Mouse (Mus musculus) layer of hippocampus, adult 9-11 months (tissue): Measurements from ENCODE around the gene Zfyve19.

Experiments used
- DNase-seq: peaks from one replicate; pipeline ENCODE4 v3.0.0; 2022

The Zfyve19 gene

GRCm38 (mm10) chr2:119208344-119209175 lies at the start of gene Zfyve19, which contains the start of gene Dnajc17:
Gene Zfyve19, plus strand, starts transcription at chr2:119208617.
Gene Dnajc17, minus strand, starts transcription at chr2:119208795.
- peak; percentile 98 for DNase-seq

GRCm38 (mm10) chr2:119161247-119161646 lies 47.2 kb upstream of the Zfyve19 start:
- DNase-seq, result no peak

GRCm38 (mm10) chr2:119163135-119163534 lies 45.3 kb upstream of the Zfyve19 start:
- DNase-seq, result no peak

- no peak for DNase-seq
These were observed 44.4 kb upstream of the Zfyve19 start for GRCm38 (mm10) chr2:119163999-119164398.

- DNase-seq, result no peak
These were observed 43.0 kb upstream of the Zfyve19 start for GRCm38 (mm10) chr2:119165401-119165800.

GRCm38 (mm10) chr2:119166901-119167865 lies 41.2 kb upstream of the Zfyve19 start, which contains the start of gene Gchfr:
Gene Gchfr, plus strand, starts transcription at chr2:119167773.
- DNase-seq, result no peak

- DNase-seq, result no peak
These were observed 40.6 kb upstream of the Zfyve19 start for GRCm38 (mm10) chr2:119167866-119168256.

- no peak for DNase-seq
These were observed 38.1 kb upstream of the Zfyve19 start for GRCm38 (mm10) chr2:119170282-119170681.

- no peak for DNase-seq
These were observed 36.8 kb upstream of the Zfyve19 start for GRCm38 (mm10) chr2:119171574-119171973.

GRCm38 (mm10) chr2:119172446-119172845 lies 36.0 kb upstream of the Zfyve19 start:
- DNase-seq, result no peak

GRCm38 (mm10) chr2:119172862-119173576 lies 35.4 kb upstream of the Zfyve19 start:
- peak; percentile 28 for DNase-seq

- DNase-seq, result no peak
These were observed 34.3 kb upstream of the Zfyve19 start, which contains the start of gene Gm14137 for GRCm38 (mm10) chr2:119173991-119174651. Gene Gm14137, plus strand, starts transcription at chr2:119174509.

GRCm38 (mm10) chr2:119174866-119175265 lies 33.6 kb upstream of the Zfyve19 start:
- DNase-seq, result no peak

- DNase-seq, result no peak
These were observed 32.8 kb upstream of the Zfyve19 start for GRCm38 (mm10) chr2:119175614-119176013.

GRCm38 (mm10) chr2:119176761-119177160 lies 31.7 kb upstream of the Zfyve19 start:
- DNase-seq, result no peak

- no peak for DNase-seq
These were observed 31.0 kb upstream of the Zfyve19 start for GRCm38 (mm10) chr2:119177384-119177939.

- no peak for DNase-seq
These were observed 25.5 kb upstream of the Zfyve19 start for GRCm38 (mm10) chr2:119182914-119183313.

- peak; percentile 64 for DNase-seq
These were observed 19.2 kb upstream of the Zfyve19 start for GRCm38 (mm10) chr2:119189029-119189710.

- no peak for DNase-seq
These were observed 17.4 kb upstream of the Zfyve19 start for GRCm38 (mm10) chr2:119190969-119191368.

- DNase-seq, result no peak
These were observed 14.3 kb upstream of the Zfyve19 start for GRCm38 (mm10) chr2:119194140-119194539.
